Mouse (Mus musculus): ENCODE data around the gene Zfp229. TPM values are rescaled to one million over a fixed set of nuclear protein-coding genes. Genes with fewer than 3 reads are reported as not detected.

The Zfp229 gene
- 0.90 TPM for polyA plus RNA-seq (2015; fragmentation: Illumina TruSeq; extraction: RNeasy Lipid Tissue Mini Kit (QIAGEN cat#74804); ENCODE audit: insufficient read depth, low read depth, low replicate concordance)

GRCm38 (mm10) chr17:21730495-21730894 is at the start of gene Zfp229:
Gene Zfp229 (plus strand): TSS chr17:21730795.

GRCm38 (mm10) chr17:21691560-21691959 is 39.0 kb upstream of the Zfp229 start, which contains the start of gene Gm10226:
Gene Gm10226 (plus strand): TSS chr17:21691860.

GRCm38 (mm10) chr17:21707343-21707996 is 23.1 kb upstream of the Zfp229 start, which contains the start of gene Zfp760:
Gene Zfp760 (plus strand): TSS chr17:21707741.

Other genes with a start within 250 kb of the Zfp229 start
- 1.6 TPM for gene Zfp53, start 241.8 kb upstream of the Zfp229 start, polyA plus RNA-seq (2015; fragmentation: Illumina TruSeq; extraction: RNeasy Lipid Tissue Mini Kit (QIAGEN cat#74804); ENCODE audit: insufficient read depth, low read depth, low replicate concordance)
- gene Zfp52, start 195.3 kb upstream of the Zfp229 start, polyA plus RNA-seq (2015; fragmentation: Illumina TruSeq; extraction: RNeasy Lipid Tissue Mini Kit (QIAGEN cat#74804); ENCODE audit: insufficient read depth, low read depth, low replicate concordance): 1.8 TPM
- gene Zfp948, start 163.8 kb upstream of the Zfp229 start, polyA plus RNA-seq (2015; fragmentation: Illumina TruSeq; extraction: RNeasy Lipid Tissue Mini Kit (QIAGEN cat#74804); ENCODE audit: insufficient read depth, low read depth, low replicate concordance): 2.9 TPM
- 2.3 TPM for gene Zfp983, start 80.2 kb upstream of the Zfp229 start, polyA plus RNA-seq (2015; fragmentation: Illumina TruSeq; extraction: RNeasy Lipid Tissue Mini Kit (QIAGEN cat#74804); ENCODE audit: insufficient read depth, low read depth, low replicate concordance)
- gene Gm10226, start 38.9 kb upstream of the Zfp229 start, polyA plus RNA-seq (2015; fragmentation: Illumina TruSeq; extraction: RNeasy Lipid Tissue Mini Kit (QIAGEN cat#74804); ENCODE audit: insufficient read depth, low read depth, low replicate concordance): not detected
- gene Zfp760, start 23.1 kb upstream of the Zfp229 start, polyA plus RNA-seq (2015; fragmentation: Illumina TruSeq; extraction: RNeasy Lipid Tissue Mini Kit (QIAGEN cat#74804); ENCODE audit: insufficient read depth, low read depth, low replicate concordance): 1.9 TPM
- 0.70 TPM for gene Zfp820, start 115.0 kb downstream of the Zfp229 start, polyA plus RNA-seq (2015; fragmentation: Illumina TruSeq; extraction: RNeasy Lipid Tissue Mini Kit (QIAGEN cat#74804); ENCODE audit: insufficient read depth, low read depth, low replicate concordance)
- gene Zfp995, start 179.1 kb downstream of the Zfp229 start, polyA plus RNA-seq (2015; fragmentation: Illumina TruSeq; extraction: RNeasy Lipid Tissue Mini Kit (QIAGEN cat#74804); ENCODE audit: insufficient read depth, low read depth, low replicate concordance): 1.3 TPM
- gene Zfp942, start 231.7 kb downstream of the Zfp229 start, polyA plus RNA-seq (2015; fragmentation: Illumina TruSeq; extraction: RNeasy Lipid Tissue Mini Kit (QIAGEN cat#74804); ENCODE audit: insufficient read depth, low read depth, low replicate concordance): 1.8 TPM
- gene Zfp943, start 231.8 kb downstream of the Zfp229 start, polyA plus RNA-seq (2015; fragmentation: Illumina TruSeq; extraction: RNeasy Lipid Tissue Mini Kit (QIAGEN cat#74804); ENCODE audit: insufficient read depth, low read depth, low replicate concordance): 3.8 TPM